Mouse (Mus musculus) urinary bladder, postnatal 36 days (tissue): ENCODE data around the gene Lhfpl5.

Experiments used
- DNase-seq, 2 experiments: peaks; one replicate each; pipeline ENCODE4 v3.0.0; 2022; ENCODE audit warnings: low spot score in 2 of 2, mixed read lengths in 1 of 2

Gene Lhfpl5

DNA sequence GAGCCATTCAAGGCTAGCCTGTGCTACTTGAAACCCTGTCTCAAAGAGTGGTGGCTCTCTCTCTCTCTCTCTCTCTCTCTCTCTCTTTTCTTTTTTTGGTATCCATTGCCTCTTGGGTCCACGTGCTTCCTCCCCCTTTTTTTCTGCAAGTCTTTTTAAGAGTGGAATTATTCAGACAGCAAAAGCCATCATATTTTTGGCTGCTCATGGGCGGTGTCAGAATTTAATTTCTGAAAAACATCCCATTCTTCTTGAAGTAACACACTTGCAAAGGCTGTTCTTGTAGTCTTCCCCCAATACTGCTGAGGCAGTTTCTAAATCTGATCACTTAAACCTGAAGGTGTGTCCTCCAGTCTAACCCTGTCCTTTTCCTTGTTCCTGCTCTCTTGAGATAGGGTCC, 51.5 kb downstream of the Lhfpl5 start:
- DNase-seq, result no peak

DNA sequence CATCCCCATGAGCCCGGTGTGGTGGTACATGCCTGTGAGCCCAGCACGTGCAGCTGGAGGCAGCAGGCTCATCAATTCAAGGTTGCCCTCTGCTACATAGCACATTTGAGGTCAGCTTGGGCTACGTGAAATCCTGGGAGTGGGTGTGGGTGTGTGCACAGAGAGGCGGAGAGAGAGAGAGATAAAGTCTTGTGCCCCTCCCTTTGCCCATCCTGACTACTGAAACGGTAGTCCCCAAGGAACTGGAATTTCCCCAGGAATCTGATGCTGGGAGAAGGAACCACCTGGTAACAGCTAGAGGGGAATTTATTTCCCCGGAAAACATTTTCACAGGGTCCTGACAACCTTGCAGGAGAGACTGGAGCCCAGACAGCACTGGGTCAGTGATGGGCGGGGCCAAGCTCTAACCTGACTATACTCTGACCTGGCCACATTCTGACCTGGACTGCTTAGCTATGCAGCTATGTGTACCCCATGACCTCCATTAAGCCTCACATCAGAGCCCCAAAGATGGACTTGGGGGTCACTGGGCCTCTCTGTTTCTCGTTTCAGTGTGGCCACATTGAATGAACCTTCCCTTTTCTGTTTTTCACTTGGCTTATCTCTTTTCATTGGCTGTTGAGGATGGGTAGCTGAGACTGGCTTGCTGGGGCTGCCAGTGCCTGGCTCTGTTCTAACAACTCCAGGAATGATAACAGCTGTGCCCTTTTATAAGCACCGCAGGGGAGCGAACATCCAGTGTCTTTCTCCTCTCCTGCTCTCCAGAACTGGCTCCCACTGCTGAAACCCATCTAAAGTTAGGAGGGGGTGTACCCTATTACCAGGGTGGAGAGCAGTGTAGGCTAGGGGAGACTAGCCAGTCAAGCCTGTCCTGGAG, 53.0 kb downstream of the Lhfpl5 start:
- DNase-seq, result no peak

DNA sequence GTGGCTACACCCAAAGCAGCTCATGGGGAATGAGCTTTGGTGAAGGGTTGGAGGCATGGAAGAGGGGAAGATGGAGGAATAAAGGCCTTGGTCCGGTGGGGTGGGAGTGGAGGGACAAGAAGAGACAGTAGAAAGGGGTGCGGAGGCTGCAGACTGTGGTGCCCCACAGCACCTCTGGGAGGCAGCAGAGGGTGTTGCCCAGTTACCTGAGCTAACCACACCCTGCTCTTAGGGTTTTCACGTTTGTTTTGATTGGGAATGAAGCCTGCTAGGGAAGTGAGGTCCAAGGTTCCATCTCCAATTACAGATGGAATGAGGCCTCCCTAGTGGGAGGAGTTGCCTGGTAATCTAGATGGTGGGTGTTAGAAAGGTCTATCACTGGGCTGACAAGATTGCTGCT, 53.7 kb downstream of the Lhfpl5 start:
- DNase-seq, result no peak
